Mouse (Mus musculus): Measurements from ENCODE around the gene Fam199x. TPM values are rescaled to one million over a fixed set of nuclear protein-coding genes. Genes with fewer than 3 reads are reported as not detected.

Fam199x gene
- polyA plus RNA-seq, 1 experiment from 2014 or later: 6.3 TPM

DNA sequence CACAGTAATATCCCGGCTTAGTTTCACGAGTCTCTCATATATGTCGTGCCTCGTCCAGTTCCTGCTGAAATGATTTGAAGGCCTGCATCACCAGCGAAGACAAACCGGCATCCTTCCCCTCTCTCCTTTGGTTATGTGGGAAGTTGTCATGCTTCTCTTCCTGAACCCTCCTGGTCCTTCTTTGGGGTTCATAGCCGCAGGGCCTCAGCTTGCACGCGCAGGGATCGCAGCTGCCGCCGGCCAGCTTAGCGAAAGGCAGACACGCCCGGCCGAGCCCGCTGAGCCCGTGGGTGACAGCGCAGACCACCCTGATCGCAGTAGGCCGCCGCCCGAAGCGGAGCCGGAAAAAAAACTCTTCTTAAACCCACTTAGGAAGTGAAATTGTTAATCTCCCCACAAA is 55.1 kb downstream of the Fam199x start:
- Histone ChIP-seq H3K4me3 (replicated peaks) (no peak overlapping the region), H3K27me3 (replicated peaks) (peaks cover 37% of the 10 kb centered on the region), H3K9me3 (no peaks in the 10 kb centered on the region), H3K36me3 (no peaks in the 10 kb centered on the region), H3K4me2 (replicated peaks) (no peak overlapping the region), H3K9ac (no peak overlapping the region), H3K27ac (no peak overlapping the region), H3K4me1 (replicated peaks) (no peaks in the 10 kb centered on the region)
- ATAC-seq: no peak
- 14% methylated on average over 25 of the region's 25 CpGs for WGBS

DNA sequence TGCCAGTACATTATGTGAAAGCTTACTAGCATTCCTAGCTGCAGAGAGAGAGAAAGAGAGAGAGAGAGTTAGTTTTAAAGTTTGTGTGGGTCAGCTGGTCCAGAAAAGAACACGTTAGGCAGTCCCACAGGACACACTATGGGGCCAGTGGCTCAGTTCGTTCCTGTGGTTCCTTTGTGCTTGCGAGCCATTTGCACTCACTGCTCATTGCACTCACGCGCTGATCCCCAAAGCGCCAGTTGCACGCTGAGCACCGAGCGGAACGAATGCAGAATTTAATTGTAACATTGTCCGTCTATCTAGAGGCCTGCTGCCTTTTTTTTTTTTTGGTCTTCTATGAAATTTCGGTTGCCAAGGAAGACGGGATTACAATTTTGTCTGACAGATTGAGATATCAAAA is 57.1 kb downstream of the Fam199x start:
- ATAC-seq: no peak
- H3K4me1 ChIP-seq (replicated peaks): no peaks in the 10 kb centered on the region
- no peak overlapping the region for H3K4me2 ChIP-seq (replicated peaks)
- no peak overlapping the region for H3K9ac ChIP-seq
- H3K9me3 ChIP-seq: no peaks in the 10 kb centered on the region
- no peak overlapping the region for H3K27ac ChIP-seq
- H3K27me3 ChIP-seq (replicated peaks): peaks cover 33% of the 10 kb centered on the region
- H3K4me3 ChIP-seq (replicated peaks): no peak overlapping the region
- no peaks in the 10 kb centered on the region for H3K36me3 ChIP-seq
- WGBS: 23% methylated on average over 13 of the region's 13 CpGs

DNA sequence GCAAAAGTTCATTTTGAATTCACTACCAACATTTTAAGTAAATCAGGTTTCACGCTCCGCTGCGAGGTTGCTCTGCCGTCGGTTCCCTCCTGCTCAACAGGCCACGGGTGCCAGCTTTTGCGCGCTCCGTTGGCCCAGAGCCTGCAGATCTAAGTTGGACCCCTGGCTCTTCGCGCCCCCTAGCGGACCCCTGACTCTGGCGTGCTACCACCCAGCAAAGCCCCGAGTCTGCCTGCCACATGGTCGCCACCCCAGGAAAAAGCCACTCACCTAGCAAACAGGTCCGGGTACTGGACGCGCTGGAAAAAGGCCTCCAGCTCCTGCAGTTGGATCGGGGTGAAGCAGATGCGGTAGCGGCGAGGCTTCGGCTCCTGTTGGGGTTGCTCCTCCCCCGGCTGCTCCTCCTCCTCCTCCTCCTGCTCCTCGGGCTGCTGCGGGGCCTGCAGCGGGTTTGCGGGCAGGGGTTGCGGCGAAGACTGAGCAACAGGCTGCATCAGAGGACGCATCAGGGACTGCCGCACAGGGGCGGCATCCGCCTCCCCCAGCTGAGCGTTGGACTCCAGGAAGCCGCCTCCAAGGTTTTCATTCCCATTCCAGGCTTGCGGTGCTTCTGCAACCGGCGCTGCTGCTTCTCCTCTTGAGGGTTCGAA is 68.8 kb downstream of the Fam199x start:
- no peaks in the 10 kb centered on the region for H3K9me3 ChIP-seq
- H3K27ac ChIP-seq: no peak overlapping the region
- H3K4me2 ChIP-seq (replicated peaks): peak overlapping the region; percentile 37
- H3K9ac ChIP-seq: no peak overlapping the region
- peaks cover 58% of the 10 kb centered on the region for H3K27me3 ChIP-seq (replicated peaks)
- 21% methylated on average over 40 of the region's 40 CpGs for WGBS
- peak; percentile 58 for ATAC-seq
- H3K4me3 ChIP-seq (replicated peaks): peak overlapping the region; percentile 15; the same call in 1 of the 2 replicates
- H3K4me1 ChIP-seq (replicated peaks): no peaks in the 10 kb centered on the region
- H3K36me3 ChIP-seq: no peaks in the 10 kb centered on the region

DNA sequence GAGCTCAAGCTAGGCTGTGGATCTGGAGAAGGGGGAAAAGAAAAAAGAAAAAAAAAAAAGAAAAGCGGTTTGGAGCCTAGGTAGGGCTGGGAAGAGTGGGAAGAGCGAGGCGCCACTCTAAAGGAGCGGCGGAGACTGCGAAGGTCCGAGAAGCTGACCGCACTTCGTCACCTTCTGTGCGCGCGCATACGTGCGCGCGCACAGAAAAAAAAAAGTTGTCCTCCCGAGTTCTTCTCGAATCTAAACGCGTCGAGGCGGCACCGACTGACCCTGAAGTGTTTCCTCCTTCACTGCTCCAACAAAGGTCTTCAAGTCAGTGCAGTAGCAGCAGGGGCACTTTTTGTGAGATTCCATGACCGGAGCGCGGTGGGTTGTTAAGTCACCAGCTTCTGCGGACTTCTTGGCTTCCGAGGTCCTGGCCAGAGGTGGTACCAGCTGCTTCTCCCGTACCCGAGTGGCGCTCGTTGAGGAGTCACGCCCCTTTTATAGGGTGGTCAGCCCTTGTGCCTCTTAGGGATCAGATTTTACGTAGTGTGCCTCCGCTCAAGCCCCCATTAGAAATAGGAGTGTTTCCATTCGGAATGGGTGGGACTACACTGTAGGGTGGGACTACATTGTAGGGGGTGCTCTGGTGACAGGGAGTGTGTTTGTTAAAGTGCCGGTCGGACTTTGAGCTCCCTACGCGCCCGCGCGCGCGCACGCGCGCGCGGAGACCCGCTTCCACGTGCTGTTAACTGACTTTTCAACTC is 70.5 kb downstream of the Fam199x start:
- Histone ChIP-seq H3K9ac (no peak overlapping the region), H3K4me2 (replicated peaks) (peak overlapping the region; percentile 41), H3K4me1 (replicated peaks) (no peaks in the 10 kb centered on the region), H3K36me3 (no peaks in the 10 kb centered on the region), H3K27ac (no peak overlapping the region), H3K27me3 (replicated peaks) (peaks cover 56% of the 10 kb centered on the region), H3K4me3 (replicated peaks) (peak overlapping the region; percentile 18), H3K9me3 (no peaks in the 10 kb centered on the region)
- 23% methylated on average over 52 of the region's 52 CpGs for WGBS
- ATAC-seq: 0 out of 2 replicates have a peak, but pooled peaks have one; percentile 28

DNA sequence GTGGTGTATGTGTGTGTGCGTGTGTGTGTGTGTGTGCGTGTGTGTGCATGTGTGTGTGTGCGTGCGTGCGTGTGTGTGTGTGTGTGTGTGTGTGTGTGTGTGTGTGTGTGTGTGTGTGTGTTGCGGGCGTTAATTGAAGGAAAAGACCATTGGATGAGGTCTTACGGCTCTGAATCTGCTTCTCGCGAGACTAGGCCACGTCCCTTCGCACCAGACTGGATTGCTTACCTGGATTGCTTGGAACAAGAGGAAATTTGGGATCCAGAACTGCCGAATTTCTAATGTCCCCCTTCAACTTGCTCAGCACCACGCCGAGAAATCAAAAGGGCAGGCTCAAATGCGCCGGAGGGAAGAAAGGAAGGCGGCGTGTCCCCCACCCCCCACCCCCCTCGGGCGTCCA is 72.3 kb downstream of the Fam199x start, which contains the start of gene Esx1:
Esx1 (minus strand) TSS at position 366 of the 400 bp plus-strand sequence.
- Histone ChIP-seq H3K9ac (no peak within 1 kb of the TSS), H3K36me3 (no peaks in the 10 kb centered on the region), H3K27ac (no peak within 1 kb of the TSS), H3K9me3 (no peaks in the 10 kb centered on the region), H3K27me3 (replicated peaks) (peaks cover 51% of the 10 kb centered on the region), H3K4me1 (replicated peaks) (no peaks in the 10 kb centered on the region), H3K4me2 (replicated peaks) (no peak within 1 kb of the TSS), H3K4me3 (replicated peaks) (no peak within 1 kb of the TSS; the same call in 1 of the 2 replicates)
- WGBS: 19% methylated on average over 18 of the region's 21 CpGs
- no peak for ATAC-seq

DNA sequence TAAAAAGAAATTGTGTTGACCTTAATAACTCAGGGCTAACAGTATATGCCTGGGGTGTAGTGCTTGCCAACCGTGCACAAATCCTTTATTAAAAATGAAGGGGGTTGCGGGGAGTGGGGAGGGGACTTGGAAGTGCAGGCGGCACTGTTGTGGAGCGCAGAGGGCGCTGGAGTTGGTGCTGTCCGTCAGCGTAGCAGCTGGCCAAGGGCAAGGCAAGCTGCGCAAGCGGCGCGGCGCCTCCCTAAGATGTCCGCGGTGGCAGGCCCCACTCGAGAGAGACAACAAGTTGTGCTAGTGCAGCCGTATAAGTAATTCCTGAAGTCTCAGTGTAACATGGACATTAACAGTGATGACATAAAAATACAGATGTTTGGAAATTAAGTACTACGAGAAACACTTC is 78.1 kb downstream of the Fam199x start:
- H3K4me1 ChIP-seq (replicated peaks): no peaks in the 10 kb centered on the region
- H3K9me3 ChIP-seq: no peaks in the 10 kb centered on the region
- H3K27me3 ChIP-seq (replicated peaks): peaks cover 28% of the 10 kb centered on the region
- ATAC-seq: no peak
- H3K4me2 ChIP-seq (replicated peaks): no peak overlapping the region
- WGBS: 17% methylated on average over 17 of the region's 17 CpGs
- H3K36me3 ChIP-seq: no peaks in the 10 kb centered on the region
- no peak overlapping the region for H3K27ac ChIP-seq
- H3K4me3 ChIP-seq (replicated peaks): no peak overlapping the region
- no peak overlapping the region for H3K9ac ChIP-seq

Other genes starting within 250 kb of the Fam199x start
- gene Plp1, start 226.9 kb upstream of the Fam199x start, polyA plus RNA-seq (2015; fragmentation: Nextera tagmentation; extraction: Ambion mirVana): 4.6 and 5.8 TPM in 2 replicates
- gene Rab9b, start 180.8 kb upstream of the Fam199x start, polyA plus RNA-seq (2015; fragmentation: Nextera tagmentation; extraction: Ambion mirVana): 0.40 and 0.43 TPM in 2 replicates
- not detected in 2 replicates for gene H2bfm, start 122.3 kb upstream of the Fam199x start, polyA plus RNA-seq (2015; fragmentation: Nextera tagmentation; extraction: Ambion mirVana)
- gene Tmsb15b2, start 74.1 kb upstream of the Fam199x start, polyA plus RNA-seq (2015; fragmentation: Nextera tagmentation; extraction: Ambion mirVana): 51.1 and 52.2 TPM in 2 replicates
- gene Tmsb15l, start 72.7 kb upstream of the Fam199x start, polyA plus RNA-seq (2015; fragmentation: Nextera tagmentation; extraction: Ambion mirVana): 3.2 and 6.3 TPM in 2 replicates
- 21.5 and 24.8 TPM in 2 replicates for gene Tmsb15b1, start 72.7 kb upstream of the Fam199x start, polyA plus RNA-seq (2015; fragmentation: Nextera tagmentation; extraction: Ambion mirVana)
- 15.5 and 17.8 TPM in 2 replicates for gene Zcchc18, start 56.4 kb upstream of the Fam199x start, polyA plus RNA-seq (2015; fragmentation: Nextera tagmentation; extraction: Ambion mirVana)
- 7.5 and 7.9 TPM in 2 replicates for gene Slc25a53, start 11.3 kb upstream of the Fam199x start, polyA plus RNA-seq (2015; fragmentation: Nextera tagmentation; extraction: Ambion mirVana)
- gene Esx1, start 72.5 kb downstream of the Fam199x start, polyA plus RNA-seq (2015; fragmentation: Nextera tagmentation; extraction: Ambion mirVana): not detected in 2 replicates